Mouse (Mus musculus): Measurements from ENCODE around the gene Stard7. TPM values are rescaled to one million over a fixed set of nuclear protein-coding genes. Genes with fewer than 3 reads are reported as not detected.
A peak's percentile ranks its signal among the peaks of the same experiment; 100 is the strongest.

Gene Stard7
- polyA plus RNA-seq, 1 experiment from 2014 or later, result 85.5 TPM

DNA sequence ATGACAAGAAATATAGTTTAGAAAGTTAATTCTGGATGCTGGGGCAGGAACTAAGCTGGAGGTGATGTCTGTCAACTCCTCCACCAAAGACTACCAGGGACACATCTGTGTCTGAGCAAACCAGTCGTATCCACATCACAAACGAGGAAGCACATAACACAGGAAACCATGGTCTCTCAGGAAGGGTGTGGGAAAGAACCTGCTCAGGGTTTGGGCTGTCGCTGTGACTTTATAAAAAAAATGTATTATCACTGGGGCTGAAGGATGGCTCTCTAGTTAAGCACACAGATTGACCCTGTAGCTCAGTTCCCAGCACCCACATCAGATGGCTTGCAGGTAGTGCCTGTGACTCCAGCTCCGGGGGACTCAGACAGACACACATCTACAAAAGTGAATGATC is 49.1 kb downstream of the Stard7 start:
- H3K27ac ChIP-seq (replicated peaks; ENCODE audit: low read depth, low read length), result no peak overlapping the region
- H3K4me3 ChIP-seq (ENCODE audit: low read depth, low read length), result no peak overlapping the region
- no peaks in the 10 kb centered on the region for H3K4me1 ChIP-seq (ENCODE audit: control insufficient read depth, insufficient read depth, low read length)
- H3K4me2 ChIP-seq (ENCODE audit: low read depth, low read length), result no peak overlapping the region
- no peaks in the 10 kb centered on the region for H3K9me3 ChIP-seq (ENCODE audit: control insufficient read depth, low read length)
- H3K36me3 ChIP-seq (ENCODE audit: control insufficient read depth, insufficient read depth, low read length), result no peaks in the 10 kb centered on the region
- H3K27me3 ChIP-seq (replicated peaks; ENCODE audit: control insufficient read depth, insufficient read depth, low read length), result no peaks in the 10 kb centered on the region
- no peak for DNase-seq (ENCODE audit: low spot score)
- no peak overlapping the region for H3K9ac ChIP-seq (ENCODE audit: low read depth, low read length)
- WGBS, result 74% methylated on average over 4 of the region's 4 CpGs
- no peak for ATAC-seq (ENCODE audit: low read depth)

DNA sequence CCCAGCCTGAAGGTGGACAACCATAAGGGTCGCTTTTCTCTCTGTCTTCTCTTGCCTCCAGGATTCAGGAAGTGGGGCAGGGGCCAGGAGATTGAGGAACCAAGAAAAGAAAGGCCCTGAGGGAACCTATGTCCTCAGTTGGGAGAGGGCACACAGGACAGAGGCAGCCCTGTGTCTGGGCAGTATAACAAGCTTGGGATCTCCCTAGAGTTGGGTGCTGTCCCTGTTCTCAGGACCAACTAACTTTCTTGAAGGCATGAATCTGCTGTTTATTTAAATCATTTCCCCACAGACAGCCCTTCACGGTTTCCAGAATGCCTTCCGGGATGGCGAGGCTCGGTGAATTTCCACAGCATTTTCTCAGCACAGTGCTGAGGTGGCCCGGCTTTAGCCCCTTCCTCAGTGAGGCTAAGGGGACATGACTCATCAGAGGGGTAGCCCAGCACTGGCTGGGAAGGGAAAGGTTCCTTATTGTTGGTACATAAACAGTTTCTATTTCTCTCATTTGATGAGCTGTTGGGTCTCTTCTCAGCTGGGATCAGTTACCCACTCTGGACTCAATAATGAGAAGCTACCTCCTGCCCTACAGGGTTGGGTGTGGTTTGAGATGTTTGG is 52.8 kb downstream of the Stard7 start:
- Histone ChIP-seq H3K9ac (ENCODE audit: low read depth, low read length) (no peak overlapping the region), H3K27me3 (replicated peaks; ENCODE audit: control insufficient read depth, insufficient read depth, low read length) (no peaks in the 10 kb centered on the region), H3K36me3 (ENCODE audit: control insufficient read depth, insufficient read depth, low read length) (no peaks in the 10 kb centered on the region), H3K27ac (replicated peaks; ENCODE audit: low read depth, low read length) (no peak overlapping the region), H3K4me2 (ENCODE audit: low read depth, low read length) (no peak overlapping the region), H3K9me3 (ENCODE audit: control insufficient read depth, low read length) (no peaks in the 10 kb centered on the region), H3K4me3 (ENCODE audit: low read depth, low read length) (no peak overlapping the region), H3K4me1 (ENCODE audit: control insufficient read depth, insufficient read depth, low read length) (no peaks in the 10 kb centered on the region)
- ATAC-seq (ENCODE audit: low read depth) (no peak), DNase-seq (ENCODE audit: low spot score) (no peak)
- 62% methylated on average over 6 of the region's 6 CpGs for WGBS

DNA sequence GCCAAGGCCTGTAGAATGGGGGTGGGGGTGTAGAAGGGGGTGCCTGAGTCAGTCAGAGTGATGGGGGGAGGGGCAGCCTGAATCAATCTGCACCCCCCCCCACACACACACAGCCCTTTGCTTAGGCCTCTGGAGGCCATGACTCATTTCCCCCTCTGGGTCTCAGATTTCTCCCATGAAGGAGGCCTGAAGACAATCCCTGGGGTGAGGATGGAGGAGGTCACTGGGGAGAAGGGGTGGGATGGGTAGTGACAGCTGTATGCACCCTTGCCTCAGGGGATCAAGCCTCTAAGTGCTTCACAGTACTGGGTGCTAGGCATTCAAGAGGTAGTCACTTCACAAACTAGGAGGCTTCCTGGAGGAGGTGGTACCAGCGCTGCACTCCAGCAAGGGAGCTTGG is 53.6 kb downstream of the Stard7 start:
- Histone ChIP-seq H3K4me2 (ENCODE audit: low read depth, low read length) (no peak overlapping the region), H3K9me3 (ENCODE audit: control insufficient read depth, low read length) (no peaks in the 10 kb centered on the region)

DNA sequence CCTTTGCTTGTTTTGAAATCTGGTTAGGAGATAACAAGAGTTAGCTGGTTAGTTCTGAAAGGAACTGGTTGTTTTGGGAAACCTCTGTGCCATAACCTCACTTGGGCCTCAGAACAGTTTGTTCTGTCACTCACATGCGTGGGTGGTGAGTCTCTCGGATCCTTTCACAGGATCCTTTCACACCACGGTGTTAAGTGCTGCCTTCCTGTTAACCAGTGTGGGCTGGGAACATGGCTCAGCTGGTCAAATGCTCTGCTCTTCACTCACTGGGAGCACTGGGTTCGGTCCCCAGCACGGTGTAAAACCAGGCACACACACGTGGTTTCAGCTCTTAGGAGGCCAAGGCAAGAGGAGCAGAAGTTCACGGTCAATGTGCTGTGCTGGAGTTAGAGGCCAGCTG is 54.4 kb downstream of the Stard7 start:
- no peaks in the 10 kb centered on the region for H3K4me1 ChIP-seq (ENCODE audit: control insufficient read depth, insufficient read depth, low read length)
- no peak for ATAC-seq (ENCODE audit: low read depth)
- no peaks in the 10 kb centered on the region for H3K36me3 ChIP-seq (ENCODE audit: control insufficient read depth, insufficient read depth, low read length)
- 70% methylated on average over 7 of the region's 7 CpGs for WGBS
- H3K27me3 ChIP-seq (replicated peaks; ENCODE audit: control insufficient read depth, insufficient read depth, low read length), result no peaks in the 10 kb centered on the region
- H3K4me2 ChIP-seq (ENCODE audit: low read depth, low read length), result no peak overlapping the region
- H3K4me3 ChIP-seq (ENCODE audit: low read depth, low read length), result no peak overlapping the region
- DNase-seq (ENCODE audit: low spot score), result no peak
- H3K27ac ChIP-seq (replicated peaks; ENCODE audit: low read depth, low read length), result no peak overlapping the region
- H3K9ac ChIP-seq (ENCODE audit: low read depth, low read length), result no peak overlapping the region
- no peaks in the 10 kb centered on the region for H3K9me3 ChIP-seq (ENCODE audit: control insufficient read depth, low read length)

More for the DNA sequence above, 53.6 kb downstream of the Stard7 start:
- H3K9ac ChIP-seq (ENCODE audit: low read depth, low read length), result no peak overlapping the region
- no peak for DNase-seq (ENCODE audit: low spot score)
- no peaks in the 10 kb centered on the region for H3K27me3 ChIP-seq (replicated peaks; ENCODE audit: control insufficient read depth, insufficient read depth, low read length)
- H3K4me1 ChIP-seq (ENCODE audit: control insufficient read depth, insufficient read depth, low read length), result no peaks in the 10 kb centered on the region
- 75% methylated on average over 1 of the region's 1 CpGs for WGBS
- no peaks in the 10 kb centered on the region for H3K36me3 ChIP-seq (ENCODE audit: control insufficient read depth, insufficient read depth, low read length)
- H3K4me3 ChIP-seq (ENCODE audit: low read depth, low read length), result no peak overlapping the region
- no peak overlapping the region for H3K27ac ChIP-seq (replicated peaks; ENCODE audit: low read depth, low read length)
- no peak for ATAC-seq (ENCODE audit: low read depth)

DNA sequence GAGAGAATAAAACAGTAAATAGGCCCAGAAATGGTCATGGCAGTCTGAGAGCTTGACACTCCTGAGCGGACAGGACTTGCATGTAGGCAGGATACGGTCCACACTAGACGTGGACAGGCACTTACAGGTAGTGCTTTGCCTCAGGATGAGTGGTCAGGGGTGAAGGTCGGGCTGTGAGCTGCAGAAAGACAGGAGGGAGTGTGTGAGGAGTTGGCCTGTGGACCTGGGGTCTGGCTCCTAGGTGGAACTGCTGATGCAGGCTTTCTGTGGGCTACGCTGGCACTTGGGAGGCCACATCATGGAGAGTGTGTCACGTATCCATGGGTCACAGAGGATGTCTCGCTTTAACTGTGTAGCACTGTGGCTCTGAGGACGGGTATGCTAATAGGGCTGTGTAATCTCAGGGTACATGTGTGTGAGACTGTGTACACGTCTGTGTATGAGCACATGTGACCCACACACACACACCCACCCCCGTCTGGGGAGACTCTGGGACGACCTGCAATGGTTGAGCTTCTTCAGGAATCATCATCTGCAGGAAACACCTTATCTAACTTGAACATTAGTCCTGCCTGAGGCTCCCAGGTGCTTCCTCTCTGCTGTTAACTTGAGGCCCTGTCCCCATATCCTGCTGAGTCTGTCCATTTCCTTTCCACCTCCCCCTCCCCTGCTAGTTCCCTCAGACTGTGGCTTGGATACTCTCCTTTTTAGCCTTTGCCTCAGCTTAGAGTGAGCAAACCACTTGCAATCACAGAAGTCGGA is 58.3 kb downstream of the Stard7 start:
- no peaks in the 10 kb centered on the region for H3K4me1 ChIP-seq (ENCODE audit: control insufficient read depth, insufficient read depth, low read length)
- H3K27me3 ChIP-seq (replicated peaks; ENCODE audit: control insufficient read depth, insufficient read depth, low read length), result no peaks in the 10 kb centered on the region
- no peak overlapping the region for H3K9ac ChIP-seq (ENCODE audit: low read depth, low read length)
- 66% methylated on average over 12 of the region's 12 CpGs for WGBS
- H3K9me3 ChIP-seq (ENCODE audit: control insufficient read depth, low read length), result no peaks in the 10 kb centered on the region
- ATAC-seq (ENCODE audit: low read depth) (no peak), DNase-seq (ENCODE audit: low spot score) (no peak)
- H3K4me3 ChIP-seq (ENCODE audit: low read depth, low read length), result no peak overlapping the region
- H3K4me2 ChIP-seq (ENCODE audit: low read depth, low read length), result no peak overlapping the region
- no peak overlapping the region for H3K27ac ChIP-seq (replicated peaks; ENCODE audit: low read depth, low read length)
- H3K36me3 ChIP-seq (ENCODE audit: control insufficient read depth, insufficient read depth, low read length), result no peaks in the 10 kb centered on the region

- H3K4me2 ChIP-seq (ENCODE audit: low read depth, low read length), result no peak overlapping the region
- H3K36me3 ChIP-seq (ENCODE audit: control insufficient read depth, insufficient read depth, low read length), result no peaks in the 10 kb centered on the region
- H3K27ac ChIP-seq (replicated peaks; ENCODE audit: low read depth, low read length), result no peak overlapping the region
- no peak overlapping the region for H3K4me3 ChIP-seq (ENCODE audit: low read depth, low read length)
- H3K27me3 ChIP-seq (replicated peaks; ENCODE audit: control insufficient read depth, insufficient read depth, low read length), result peaks cover 29% of the 10 kb centered on the region; the same call in 1 of the 2 replicates
- no peaks in the 10 kb centered on the region; the same call in none of the 2 replicates for H3K4me1 ChIP-seq (ENCODE audit: control insufficient read depth, insufficient read depth, low read length)
- no peak overlapping the region for H3K9ac ChIP-seq (ENCODE audit: low read depth, low read length)
- no peak for ATAC-seq (ENCODE audit: low read depth)
- H3K9me3 ChIP-seq (ENCODE audit: control insufficient read depth, low read length), result no peaks in the 10 kb centered on the region
- WGBS, result 78% methylated on average over 14 of the region's 14 CpGs
- no peak for DNase-seq (ENCODE audit: low spot score)
These were observed 63.0 kb downstream of the Stard7 start for GRCm38 (mm10) chr2:127332807-127333570.

- Histone ChIP-seq H3K9me3 (ENCODE audit: control insufficient read depth, low read length) (no peaks in the 10 kb centered on the region), H3K9ac (ENCODE audit: low read depth, low read length) (no peak overlapping the region), H3K4me1 (ENCODE audit: control insufficient read depth, insufficient read depth, low read length) (no peaks in the 10 kb centered on the region; the same call in none of the 2 replicates), H3K36me3 (ENCODE audit: control insufficient read depth, insufficient read depth, low read length) (no peaks in the 10 kb centered on the region), H3K4me3 (ENCODE audit: low read depth, low read length) (no peak overlapping the region), H3K4me2 (ENCODE audit: low read depth, low read length) (no peak overlapping the region), H3K27me3 (replicated peaks; ENCODE audit: control insufficient read depth, insufficient read depth, low read length) (peaks cover 29% of the 10 kb centered on the region; the same call in 1 of the 2 replicates), H3K27ac (replicated peaks; ENCODE audit: low read depth, low read length) (no peak overlapping the region)
- no peak for DNase-seq (ENCODE audit: low spot score)
- ATAC-seq (ENCODE audit: low read depth), result no peak
- WGBS, result 68% methylated on average over 5 of the region's 5 CpGs
These were observed 64.1 kb downstream of the Stard7 start for GRCm38 (mm10) chr2:127333945-127334603.

DNA sequence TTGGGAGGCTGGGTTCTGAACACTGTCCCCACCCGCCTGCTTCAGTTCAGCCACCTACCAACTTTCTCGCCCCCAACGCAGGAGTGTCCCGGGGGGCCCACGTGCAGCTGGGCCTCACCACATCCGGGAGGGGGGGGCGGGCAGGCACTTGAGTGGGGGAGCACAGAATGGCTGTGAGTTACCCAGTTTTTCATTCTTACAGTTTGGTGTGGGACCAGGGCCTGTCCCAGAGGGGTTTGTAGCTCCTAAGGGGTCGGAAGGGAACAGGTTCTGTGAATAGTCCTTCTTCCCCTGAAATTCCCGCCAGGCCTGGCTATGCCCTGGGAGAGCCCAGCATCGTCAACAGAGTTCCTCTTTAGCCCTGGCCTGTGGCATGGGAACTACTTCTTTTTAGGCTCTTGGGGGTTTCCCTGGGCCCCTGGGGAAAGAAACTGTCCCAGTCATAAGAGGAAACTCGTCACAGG is 65.1 kb downstream of the Stard7 start:
- no peak for DNase-seq (ENCODE audit: low spot score)
- no peak for ATAC-seq (ENCODE audit: low read depth)
- Histone ChIP-seq H3K9me3 (ENCODE audit: control insufficient read depth, low read length) (no peaks in the 10 kb centered on the region), H3K27me3 (replicated peaks; ENCODE audit: control insufficient read depth, insufficient read depth, low read length) (peaks cover 29% of the 10 kb centered on the region; the same call in 1 of the 2 replicates), H3K9ac (ENCODE audit: low read depth, low read length) (no peak overlapping the region), H3K36me3 (ENCODE audit: control insufficient read depth, insufficient read depth, low read length) (no peaks in the 10 kb centered on the region), H3K4me2 (ENCODE audit: low read depth, low read length) (peak overlapping the region; percentile 97; the same call in 1 of the 2 replicates), H3K4me3 (ENCODE audit: low read depth, low read length) (no peak overlapping the region), H3K4me1 (ENCODE audit: control insufficient read depth, insufficient read depth, low read length) (no peaks in the 10 kb centered on the region; the same call in none of the 2 replicates), H3K27ac (replicated peaks; ENCODE audit: low read depth, low read length) (no peak overlapping the region)
- 37% methylated on average over 11 of the region's 11 CpGs for WGBS
